Mouse (Mus musculus): ENCODE measurements around the gene Clasrp.

Gene Clasrp

DNA sequence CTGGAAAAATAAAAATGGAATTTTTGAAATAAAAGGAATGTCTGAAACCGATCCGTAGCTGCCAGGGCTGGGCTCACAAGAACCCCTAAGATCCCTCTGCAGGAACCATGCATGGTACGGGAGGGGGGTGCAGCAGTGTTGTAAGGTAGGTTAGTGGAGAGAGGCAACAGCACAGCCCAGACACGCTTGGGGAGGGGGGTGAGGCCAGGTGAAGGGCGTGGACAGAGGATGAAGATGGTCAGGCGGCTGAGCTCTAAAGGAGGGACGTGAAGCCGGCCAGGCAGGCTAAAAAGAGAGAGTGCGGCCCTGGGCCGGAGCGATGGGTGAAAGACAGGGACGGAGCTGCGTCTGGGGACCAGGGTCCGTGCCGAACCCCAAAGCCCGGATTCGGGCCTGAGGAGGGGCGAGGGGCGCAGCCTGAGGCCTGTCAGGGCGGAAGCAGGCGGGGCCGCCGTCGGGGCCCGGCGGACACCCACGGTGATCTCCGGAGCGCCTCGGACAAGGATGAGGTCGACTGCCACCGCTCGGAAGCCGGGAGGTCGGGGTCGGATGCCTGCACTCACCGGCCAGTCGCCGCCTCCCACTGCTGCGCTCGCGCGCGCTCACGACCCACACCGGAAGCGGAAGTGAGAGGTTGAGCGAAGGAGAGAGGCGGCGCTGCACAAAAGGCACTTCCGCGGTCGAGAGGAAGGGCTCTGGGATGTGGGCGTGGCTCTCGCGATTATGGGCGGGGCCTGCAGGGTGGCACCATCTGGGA is at the start of gene Clasrp:
Clasrp (minus strand) TSS at position 638 of the 757 bp plus-strand sequence.
- DNase-seq (ENCODE audit: extremely low spot score, low read depth, low spot score), result peak; percentile 79

DNA sequence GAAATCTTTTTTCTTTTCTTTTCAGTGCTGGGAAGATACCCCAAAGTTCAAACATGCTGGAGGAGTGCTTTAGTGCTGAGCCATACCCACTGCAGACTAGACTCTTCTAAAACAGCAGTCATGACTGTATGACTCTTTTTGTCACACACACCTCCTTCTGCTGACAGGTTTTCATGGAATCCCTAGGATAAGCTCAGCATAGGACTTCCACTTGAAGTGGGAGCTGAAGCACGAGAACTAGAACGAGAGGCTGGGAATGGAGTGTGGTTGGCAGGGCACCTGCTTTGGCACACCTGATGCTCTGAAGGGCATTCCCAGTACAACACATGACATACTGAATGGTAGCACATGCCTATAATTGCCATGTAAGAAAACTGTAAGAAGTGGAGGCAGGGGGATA is 48.3 kb upstream of the Clasrp start:
- no peak for DNase-seq (ENCODE audit: extremely low spot score, low read depth, low spot score)

- DNase-seq (ENCODE audit: extremely low spot score, low read depth, low spot score), result no peak
These were observed 46.9 kb upstream of the Clasrp start for GRCm38 (mm10) chr7:19651063-19651786.

DNA sequence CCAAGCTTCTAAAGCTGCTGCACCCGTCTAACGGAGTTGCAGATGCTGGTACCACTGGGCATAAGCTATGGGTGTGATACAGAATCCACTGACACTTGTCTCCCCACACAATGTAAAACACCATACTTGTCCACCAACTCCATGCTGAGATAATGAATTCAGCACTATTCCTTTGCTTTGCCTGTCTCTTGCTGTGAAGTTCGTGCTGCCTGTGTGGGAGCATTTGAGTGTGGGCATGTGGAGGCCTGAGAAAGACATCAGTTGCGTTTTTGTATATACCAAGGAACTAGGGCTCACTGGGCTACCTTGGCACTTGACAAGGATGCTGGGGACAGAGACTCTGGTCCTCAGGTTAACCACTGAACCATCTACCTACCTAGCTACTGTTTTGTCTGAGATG is 36.9 kb upstream of the Clasrp start:
- DNase-seq (ENCODE audit: extremely low spot score, low read depth, low spot score), result no peak

GRCm38 (mm10) chr7:19635074-19635827 is 31.0 kb upstream of the Clasrp start:
- DNase-seq (ENCODE audit: extremely low spot score, low read depth, low spot score), result no peak

DNA sequence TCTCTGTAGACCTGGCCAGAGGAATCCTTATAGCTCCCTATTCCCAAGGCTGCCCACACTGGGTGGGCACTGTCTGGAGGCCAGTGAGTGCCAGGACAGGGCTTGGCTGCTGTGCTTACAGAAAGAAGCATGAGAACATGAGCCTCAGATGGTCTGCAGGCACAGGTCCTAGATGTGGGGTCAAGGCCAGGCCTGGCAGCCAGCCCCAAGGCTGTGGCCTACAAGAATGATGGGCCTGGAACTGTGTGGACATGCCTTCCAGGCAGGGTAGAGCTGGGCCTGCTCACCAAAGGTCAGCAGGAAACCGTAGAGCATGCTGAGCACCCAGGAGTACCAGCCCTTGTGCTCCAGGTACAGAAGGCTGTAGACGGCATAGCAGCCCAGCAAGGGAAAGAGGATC is 30.3 kb upstream of the Clasrp start:
- no peak for DNase-seq (ENCODE audit: extremely low spot score, low read depth, low spot score)

DNA sequence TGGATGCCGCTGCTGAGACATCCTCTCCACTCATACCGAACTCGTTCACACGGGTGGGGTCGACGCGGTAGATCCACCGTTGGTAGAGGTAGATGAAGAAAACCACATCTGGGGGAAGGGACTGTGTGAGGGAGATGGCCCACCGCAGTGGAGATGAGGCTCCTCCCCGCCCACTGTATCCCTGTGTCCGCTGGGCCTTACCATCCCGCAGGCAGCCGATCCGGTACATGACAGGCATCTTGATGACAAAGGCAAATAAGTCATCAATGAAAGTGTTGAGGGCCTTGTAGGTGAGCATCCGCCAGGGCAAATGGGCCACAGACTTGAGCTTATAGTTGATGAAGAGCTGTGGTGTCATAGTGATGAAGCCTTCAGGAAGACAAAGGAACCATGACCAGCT is 29.6 kb upstream of the Clasrp start:
- no peak for DNase-seq (ENCODE audit: extremely low spot score, low read depth, low spot score)

DNA sequence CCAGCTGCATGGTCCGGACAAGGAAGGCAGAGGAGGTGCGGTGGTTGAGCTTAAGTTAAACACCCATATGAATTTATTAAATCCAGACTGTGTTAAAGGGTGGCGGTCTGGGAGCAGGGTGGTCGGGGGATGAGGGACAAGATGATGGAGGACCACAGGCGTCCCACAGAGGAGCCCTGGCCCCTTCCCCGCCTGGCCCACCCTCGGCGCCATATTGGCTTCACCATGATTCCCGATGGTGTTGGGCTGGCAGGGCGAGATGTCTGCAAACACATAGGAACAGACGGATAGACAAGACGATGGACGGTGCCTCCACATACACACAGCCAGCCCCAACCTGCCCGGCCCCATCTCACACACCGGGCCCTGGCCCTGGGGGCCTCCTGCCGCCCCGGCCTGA is 28.9 kb upstream of the Clasrp start:
- no peak for DNase-seq (ENCODE audit: extremely low spot score, low read depth, low spot score)

DNA sequence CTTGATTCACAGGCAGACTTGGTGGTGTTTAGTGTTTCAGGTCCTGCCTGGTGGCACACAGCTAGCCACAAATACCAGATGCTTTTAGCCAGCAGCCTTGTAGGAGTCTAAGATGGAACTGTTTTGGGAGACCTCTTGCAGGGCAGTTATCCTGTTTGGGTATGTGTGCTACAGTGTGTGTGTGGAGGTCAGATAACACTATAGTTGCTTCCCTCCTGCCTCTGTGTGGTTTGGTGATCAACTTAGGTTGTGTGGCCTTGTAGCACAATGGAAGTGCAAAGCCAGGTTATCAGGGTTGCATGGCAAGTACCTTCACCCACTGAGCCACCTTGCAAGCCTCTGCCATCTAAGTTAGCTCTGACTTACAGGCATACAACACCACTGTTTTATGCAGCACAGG is 28.4 kb upstream of the Clasrp start:
- DNase-seq (ENCODE audit: extremely low spot score, low read depth, low spot score), result no peak

DNA sequence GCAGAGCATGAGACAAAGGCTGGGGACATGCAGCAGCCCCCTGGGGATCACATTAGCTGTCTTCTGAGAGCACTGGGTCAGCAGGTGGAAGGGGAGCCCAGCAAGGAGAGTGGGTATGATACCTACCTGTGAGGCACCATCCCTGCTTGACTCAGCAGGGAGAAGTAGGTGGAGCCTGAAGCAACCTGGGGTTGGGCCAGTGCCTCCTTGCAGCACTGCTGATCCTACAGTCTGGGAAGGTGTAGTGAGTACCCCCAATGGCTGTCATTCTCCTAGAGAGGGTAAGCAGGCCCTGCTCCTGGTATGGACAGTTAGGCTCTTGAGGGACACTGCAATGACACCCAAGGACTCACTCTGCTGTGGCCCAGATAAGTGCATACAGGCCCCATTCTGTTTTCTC is 28.0 kb upstream of the Clasrp start:
- no peak for DNase-seq (ENCODE audit: extremely low spot score, low read depth, low spot score)

- peak; percentile 35 for DNase-seq (ENCODE audit: extremely low spot score, low read depth, low spot score)
These were observed 25.1 kb upstream of the Clasrp start, which contains the start of gene Relb for GRCm38 (mm10) chr7:19629361-19629734. Gene Relb, minus strand, starts transcription at chr7:19629438.

- DNase-seq (ENCODE audit: extremely low spot score, low read depth, low spot score), result peak; percentile 71
These were observed 24.5 kb upstream of the Clasrp start for GRCm38 (mm10) chr7:19628536-19629360.

DNA sequence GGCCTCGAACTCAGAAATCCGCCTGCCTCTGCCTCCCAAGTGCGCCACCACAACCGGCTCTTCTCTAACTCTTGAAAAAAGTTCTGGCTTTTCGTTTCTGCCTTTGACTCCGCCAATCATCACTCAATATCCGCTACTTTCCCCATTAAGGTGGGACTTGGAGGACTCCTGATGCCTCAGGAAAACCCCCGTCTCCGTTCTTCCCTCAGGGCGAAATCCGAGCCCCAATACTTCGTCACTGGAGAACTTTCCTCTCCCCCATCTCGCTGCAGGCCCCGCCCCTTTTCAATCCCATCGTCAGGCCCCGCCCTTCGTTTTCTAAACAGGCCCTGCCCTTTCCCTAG is 23.9 kb upstream of the Clasrp start:
- DNase-seq (ENCODE audit: extremely low spot score, low read depth, low spot score), result no peak

GRCm38 (mm10) chr7:19627721-19628120 is 23.4 kb upstream of the Clasrp start:
- no peak for DNase-seq (ENCODE audit: extremely low spot score, low read depth, low spot score)

- no peak for DNase-seq (ENCODE audit: extremely low spot score, low read depth, low spot score)
These were observed 19.1 kb upstream of the Clasrp start for GRCm38 (mm10) chr7:19623433-19623832.

DNA sequence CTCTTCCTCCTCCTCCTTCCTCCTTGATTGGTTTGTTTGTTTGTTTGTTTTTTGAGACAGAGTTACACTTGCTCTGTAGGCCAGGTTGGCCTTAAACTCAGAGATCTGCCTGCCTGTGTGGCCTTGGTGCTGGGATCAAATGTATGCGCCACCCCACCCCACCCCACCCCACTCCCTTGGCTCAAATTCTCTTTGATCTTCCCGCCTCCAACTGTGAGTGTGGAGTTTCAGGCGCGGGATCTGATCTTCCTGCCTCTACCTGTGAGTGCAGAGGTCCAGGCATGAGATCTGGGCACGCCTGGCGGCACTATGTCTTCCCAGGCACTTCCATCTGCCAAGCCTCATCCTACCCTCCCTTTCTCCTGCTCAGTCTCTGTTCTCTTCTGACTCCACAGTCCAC is 18.0 kb upstream of the Clasrp start:
- no peak for DNase-seq (ENCODE audit: extremely low spot score, low read depth, low spot score)

- DNase-seq (ENCODE audit: extremely low spot score, low read depth, low spot score), result no peak
These were observed 16.5 kb upstream of the Clasrp start for GRCm38 (mm10) chr7:19620811-19621210.

- peak; percentile 87 for DNase-seq (ENCODE audit: extremely low spot score, low read depth, low spot score)
These were observed 14.9 kb upstream of the Clasrp start for GRCm38 (mm10) chr7:19619004-19619801.

GRCm38 (mm10) chr7:19615036-19615577 is 10.8 kb upstream of the Clasrp start:
- no peak for DNase-seq (ENCODE audit: extremely low spot score, low read depth, low spot score)

DNA sequence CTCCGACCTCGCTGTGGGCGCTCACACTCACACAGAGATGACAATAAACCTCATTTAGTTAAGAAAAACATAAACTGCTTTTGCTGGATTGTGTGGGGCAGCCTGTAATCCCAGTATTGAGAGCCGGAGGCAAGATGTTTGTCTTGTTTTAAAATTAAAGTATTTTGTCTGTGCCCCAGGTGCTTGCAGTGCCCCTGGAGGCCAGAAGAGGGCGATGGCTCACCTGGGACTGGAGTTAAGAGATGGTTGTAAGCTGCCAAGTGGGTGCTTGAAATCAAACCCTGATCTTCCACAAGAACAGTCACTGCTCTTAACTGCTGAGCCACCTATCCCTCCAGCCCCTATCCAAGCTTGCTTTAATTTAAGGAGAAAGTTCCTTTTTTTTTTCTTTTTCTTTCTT is 6.7 kb upstream of the Clasrp start:
- DNase-seq (ENCODE audit: extremely low spot score, low read depth, low spot score), result no peak

All from hindlimb bud, embryonic 11.5 days (tissue).